Mouse (Mus musculus) WW6 (cell line): ENCODE measurements around the gene Atp6v1e2.

Source experiments
- DNase-seq: peaks from one replicate; pipeline ENCODE4 v3.0.0-alpha.2; 2013; ENCODE audit warnings: low read depth, low spot score

Gene Atp6v1e2

DNA sequence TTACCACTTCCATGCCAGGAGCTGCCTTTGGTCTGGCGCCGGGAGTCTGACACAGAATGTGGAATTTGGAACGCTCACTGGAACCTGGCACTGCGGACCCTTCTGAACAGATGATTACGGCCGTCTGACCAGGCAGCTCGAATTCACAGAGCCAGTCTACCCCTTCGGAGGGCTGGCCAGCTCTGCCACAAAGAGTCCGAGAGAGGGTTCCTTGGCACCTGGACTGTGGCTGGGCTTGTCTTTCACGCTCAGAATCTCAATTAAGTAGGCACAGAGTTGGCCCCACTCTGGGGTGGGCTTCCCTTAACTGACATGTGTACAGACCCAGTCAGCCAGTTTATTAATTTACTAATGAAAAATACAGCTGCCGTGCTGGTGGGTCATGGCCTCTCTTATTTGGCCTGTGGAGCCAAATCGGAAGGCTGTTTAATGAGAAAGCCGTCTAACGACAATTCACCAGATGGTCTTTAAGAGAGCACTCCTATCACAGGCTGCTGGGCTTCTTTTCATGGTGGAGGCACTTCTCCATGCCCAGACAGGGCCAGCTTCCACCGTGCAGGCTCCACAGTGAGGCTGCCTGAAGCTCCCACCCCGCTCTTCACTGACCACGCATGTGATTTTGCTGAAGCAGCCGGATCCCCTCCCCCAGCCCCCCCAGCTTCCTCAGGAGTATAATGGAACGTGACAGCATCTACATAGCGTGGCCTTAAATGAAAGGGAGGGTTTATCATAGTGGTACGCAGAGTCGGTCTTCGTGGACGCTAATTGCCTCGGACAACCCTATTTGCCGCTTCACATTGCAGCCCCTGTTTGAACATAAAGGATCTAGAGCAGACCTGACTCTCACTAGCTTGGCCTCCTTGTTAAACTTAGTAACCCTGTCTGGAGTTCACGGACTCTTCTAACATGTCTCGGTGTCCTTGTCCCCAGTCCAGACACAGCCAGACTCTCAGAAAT is at the start of gene Atp6v1e2:
TSS of gene Atp6v1e2 (minus strand) at position 58 of the 957 bp plus-strand sequence.
- no peak for DNase-seq

DNA sequence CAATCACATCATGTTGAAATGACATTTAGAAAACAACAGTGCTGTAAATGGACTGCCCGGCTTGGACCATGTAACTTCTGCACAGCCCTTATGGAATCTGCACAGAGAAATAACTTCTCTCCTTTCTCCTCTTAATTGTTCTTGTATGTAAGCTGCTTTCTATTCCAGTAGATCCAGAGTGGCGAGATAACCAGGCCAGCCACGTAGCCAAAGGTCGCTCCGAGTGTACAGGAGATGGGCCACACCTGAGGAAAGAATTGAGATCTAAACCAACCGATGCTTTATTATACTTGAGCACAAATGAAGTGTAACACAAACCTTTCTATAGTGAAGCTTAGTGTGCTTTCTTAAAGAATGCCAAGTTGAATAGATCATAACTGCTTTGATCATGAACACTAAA is 49.6 kb upstream of the Atp6v1e2 start:
- no peak for DNase-seq

DNA sequence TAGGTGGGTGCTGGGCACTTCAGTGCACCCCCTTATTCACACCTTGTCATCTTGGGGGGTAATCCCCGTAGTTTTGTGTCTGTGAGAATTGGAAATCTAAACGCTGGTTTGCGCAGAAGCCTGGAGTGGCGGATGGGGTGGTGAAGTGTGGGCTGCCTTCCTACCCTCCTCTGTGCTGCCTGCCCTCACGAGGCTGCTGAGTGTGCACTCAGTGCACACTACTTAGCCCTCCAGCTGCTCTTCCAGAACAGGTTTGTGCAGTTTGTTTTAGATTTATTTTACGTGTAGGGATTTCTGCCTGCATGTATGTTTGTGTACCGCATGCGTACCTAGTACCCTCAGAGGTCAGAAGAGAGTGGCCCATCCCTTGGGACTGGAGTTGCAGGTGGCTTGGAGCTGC is 43.6 kb upstream of the Atp6v1e2 start:
- DNase-seq = no peak

DNA sequence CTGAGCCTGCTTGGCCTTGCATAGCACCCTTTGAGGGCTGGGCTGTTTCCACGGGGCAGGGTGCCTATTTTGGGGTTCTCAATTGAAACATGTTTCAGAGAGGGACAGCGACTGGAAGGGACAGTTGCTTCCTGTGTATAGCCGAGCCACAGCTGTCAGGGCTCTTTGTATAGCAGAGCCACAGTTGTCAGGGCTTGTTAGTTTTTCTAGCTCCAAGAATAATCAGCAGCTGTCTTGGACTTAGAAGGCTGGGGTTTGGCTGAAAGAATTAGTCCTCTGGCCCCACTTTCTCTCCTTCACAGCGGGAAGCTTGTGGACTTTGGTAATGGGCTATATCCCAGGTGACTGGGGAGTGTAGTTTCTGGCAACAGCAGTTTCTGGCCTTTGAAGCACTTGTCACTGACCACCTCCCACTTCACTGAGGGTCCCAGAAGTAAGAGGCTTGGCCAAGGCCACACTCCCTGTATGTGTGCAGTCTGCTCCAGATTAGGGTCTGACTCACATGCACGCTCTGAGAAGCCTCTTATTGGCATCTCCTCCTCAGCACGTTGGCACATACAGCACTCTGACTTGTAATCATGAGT is 41.0 kb upstream of the Atp6v1e2 start:
- no peak for DNase-seq

DNA sequence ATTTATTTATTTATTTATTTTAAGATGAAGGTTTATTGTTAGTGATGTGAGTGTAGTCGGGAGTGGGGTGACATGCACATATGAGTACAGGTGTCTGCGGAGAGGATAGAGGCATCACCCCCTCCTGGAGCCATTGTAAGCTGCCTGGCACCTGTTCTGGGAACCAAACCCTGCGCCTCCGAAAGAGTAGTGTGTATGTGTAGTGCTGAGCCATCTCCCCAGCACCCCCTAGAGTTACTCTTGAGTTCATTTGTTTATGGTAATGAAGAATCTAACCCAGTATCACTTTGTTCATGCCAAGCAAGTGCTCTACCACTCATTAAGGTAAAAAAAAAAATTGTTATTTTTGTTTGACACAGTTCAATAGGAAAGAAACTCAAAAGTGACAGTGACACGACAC is 40.5 kb upstream of the Atp6v1e2 start:
- no peak for DNase-seq

DNA sequence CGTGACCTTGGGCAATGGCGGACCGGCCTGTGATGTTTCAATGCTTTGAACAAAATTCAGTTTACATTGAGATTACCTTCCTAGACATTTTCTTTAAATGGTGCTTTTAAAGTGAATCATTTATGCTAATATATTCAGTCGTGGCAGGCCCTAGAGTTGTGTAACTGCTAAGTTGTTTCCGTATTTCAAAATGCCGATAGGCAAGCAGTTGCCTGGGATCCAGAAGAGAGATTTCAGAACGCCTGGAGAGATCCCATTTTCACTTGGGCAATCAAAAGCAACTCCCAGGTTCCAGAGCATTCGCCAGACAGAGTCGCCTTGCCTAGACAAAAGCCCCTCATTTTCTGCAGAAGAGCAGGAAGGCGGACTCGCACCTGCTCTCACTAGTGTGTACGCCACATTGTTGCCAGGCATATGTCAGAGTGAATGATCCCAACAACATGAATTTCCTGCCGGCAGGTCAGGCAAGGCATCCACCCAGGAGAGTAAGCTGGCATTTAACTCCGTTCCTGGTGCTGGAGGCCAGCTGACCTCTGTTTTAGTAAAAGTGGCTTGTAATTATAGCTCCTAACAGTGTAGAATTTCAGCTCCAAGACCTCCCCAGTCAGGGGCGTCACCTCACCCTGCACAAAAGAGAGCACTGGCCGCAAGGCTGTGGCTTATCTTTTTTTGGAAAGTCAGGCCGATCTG is 38.9 kb upstream of the Atp6v1e2 start:
- no peak for DNase-seq

DNA sequence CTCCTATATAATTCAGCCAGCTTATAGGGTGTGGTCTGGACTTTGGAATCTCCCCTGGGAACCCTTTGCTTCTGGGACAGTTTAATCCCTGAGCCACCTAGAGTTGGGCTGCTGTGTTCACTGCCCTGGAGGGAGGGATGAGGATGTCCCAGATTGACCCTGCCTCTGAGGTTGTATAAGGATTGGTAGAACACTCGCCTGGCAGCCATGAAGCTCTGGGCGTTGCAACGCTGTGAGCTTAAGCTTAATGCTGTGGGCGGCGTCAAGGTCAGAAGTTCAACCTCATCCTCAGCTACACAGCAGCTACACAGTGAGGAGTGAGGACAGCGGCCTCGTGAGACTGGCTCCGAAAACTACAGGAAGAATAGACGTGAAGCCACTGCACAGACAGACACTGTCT is 34.8 kb upstream of the Atp6v1e2 start:
- peak; percentile 26 for DNase-seq

DNA sequence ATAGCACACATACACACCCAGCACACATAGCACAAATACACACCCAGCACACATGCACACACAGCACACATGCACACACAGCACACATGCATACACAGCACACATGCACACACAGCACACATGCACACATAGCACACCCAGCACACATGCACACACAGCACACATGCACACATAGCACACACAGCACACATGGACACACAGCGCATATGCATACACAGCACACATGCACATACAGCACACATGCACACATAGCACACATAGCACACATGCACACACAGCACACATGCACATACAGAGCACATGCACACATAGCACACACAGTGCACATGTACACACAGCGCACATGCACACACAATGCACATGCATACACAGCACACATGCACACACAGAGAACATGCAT is 34.0 kb upstream of the Atp6v1e2 start:
- no peak for DNase-seq

DNA sequence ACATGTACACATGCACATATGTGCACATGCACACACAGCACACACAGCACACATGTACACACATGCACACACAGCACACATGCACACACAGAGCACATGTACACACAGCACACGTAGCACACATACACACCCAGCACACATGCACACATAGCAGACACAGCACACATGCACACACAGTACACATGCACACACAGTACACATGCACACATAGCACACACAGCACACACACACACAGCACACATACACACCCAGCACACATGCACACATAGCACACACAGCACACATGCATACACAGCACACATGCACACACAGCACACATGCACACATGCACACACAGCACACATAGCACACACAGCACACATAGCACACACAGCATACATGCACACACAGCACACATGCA is 33.5 kb upstream of the Atp6v1e2 start:
- no peak for DNase-seq

DNA sequence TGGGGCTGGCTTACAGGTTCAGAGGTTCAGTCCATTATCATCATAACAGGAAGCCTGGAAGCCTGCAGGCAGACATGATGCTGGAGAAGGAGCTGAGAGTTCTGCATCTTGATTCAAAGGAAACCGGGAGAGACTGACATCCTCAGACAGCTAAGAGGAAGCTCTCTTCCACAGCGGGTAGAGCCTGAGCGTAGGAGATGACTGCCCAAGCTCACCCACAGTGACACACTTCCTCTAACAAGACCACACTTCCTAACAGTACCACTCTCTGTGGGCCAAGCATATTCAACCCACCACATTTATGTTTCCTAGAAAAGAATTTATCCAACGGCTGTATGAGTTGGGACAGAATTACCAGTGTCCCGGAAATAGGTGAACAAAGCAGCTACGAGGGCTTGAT is 30.8 kb upstream of the Atp6v1e2 start:
- DNase-seq = no peak

DNA sequence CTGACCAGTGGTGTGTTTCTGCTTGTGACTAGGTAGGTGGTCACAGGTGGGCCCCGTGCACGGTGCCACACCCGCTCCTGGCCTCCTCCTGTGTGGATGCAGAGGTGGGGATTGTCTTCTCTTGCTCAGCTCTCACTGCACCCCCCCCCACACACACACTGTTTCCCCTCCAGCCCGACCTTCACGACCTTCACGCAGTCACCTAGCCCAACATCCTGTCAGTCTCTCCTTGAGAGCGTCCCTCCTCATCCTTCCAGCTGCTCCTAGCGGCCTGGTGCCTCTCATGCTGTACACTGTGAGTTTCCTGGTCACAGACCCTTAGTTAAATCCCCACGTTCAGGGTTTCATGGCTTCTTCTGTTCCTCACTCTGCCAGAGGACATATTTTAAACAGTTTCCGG is 28.7 kb upstream of the Atp6v1e2 start:
- DNase-seq = no peak

DNA sequence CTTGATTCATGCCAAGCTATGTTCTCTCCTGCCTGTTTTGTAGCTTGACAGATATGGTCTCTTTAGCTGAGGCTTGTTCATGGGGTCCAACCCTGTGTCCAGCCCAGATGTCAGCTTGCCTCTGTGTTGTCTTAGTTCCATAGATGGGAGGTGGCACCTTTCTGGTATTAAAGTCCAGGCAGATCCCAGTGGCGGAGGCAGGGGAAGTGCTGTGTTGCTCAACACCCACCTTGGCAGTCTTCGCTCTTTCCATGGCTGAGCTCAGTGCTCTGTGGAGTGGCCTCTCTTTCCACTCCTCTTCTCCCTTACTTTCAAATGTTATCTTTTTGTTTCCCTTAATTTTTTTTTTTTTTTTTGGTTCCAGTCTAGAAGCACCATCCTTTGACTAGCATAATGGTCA is 25.4 kb upstream of the Atp6v1e2 start:
- DNase-seq = no peak

DNA sequence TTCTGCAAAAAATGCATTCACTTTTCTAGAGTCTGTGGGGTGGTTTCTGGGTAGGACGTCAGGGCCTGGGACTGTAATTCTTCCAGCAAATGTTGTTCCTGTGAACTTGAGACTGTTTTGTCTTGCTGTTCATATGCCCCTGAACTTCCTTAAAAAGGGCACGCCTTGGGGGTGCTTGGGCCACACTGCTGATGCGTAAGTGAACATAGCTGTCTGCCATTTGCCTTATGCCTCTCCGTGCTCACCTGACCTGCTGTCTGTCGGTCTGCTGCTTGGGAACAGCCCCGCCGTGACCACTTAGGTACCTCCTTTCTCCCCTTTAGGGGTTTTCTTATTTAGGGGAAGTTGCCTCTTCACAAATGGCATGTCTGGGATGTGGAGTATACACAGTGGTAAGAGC is 24.2 kb upstream of the Atp6v1e2 start:
- no peak for DNase-seq

DNA sequence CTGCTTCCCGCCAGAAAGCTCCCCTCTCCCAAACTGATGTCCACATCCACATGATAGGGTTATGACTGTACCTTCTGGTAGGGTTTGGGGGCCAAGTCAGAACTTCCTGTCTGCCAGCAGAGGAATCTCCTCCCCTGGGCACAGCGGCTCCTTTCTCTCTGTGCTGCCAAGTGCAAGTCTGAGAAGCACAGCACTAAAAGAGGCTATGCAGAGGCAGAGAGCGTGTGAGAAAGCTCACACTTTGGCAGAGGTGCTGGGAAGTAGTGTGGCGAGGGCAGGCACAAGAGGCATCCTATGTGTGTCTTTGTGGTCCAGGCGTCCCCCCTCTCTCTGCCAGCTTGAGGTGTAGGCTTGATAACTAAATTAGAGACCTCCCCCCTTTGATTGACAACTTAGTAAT is 23.3 kb upstream of the Atp6v1e2 start:
- DNase-seq = no peak

DNA sequence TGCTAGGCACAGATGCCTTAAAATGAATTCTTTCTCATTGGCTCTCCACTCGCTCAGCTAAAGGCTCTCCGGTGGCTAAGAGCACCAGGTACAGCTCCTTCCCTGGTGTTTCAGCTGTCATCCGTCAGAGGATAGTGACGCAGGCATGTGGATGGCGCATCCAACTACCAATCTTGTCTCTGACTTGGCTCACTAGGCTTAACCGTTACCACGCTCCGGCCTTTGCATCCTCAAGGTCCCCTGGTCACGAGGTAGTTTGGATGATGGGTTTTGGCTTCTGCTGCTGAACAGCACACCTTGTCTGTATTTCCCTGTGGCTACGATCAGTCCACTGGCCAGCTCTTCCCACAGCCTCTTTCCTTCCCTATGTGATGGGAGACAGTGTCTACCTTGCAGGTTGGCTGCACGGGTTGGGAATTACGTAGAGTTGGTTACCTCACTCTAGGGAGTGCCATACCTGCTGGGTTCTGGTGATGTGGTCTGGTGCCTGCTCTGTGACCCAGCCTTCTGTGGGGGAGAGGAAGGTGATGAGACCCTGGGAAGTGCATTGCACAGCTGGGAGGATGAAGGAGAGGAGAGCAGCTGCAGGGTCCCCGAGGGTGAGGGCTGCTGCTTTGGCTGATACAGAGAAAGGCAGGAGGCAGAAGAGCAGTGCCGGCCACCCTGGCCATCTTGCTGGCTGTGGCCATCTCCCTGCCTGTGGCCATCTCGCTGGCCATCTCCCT is 22.5 kb upstream of the Atp6v1e2 start:
- DNase-seq = no peak

DNA sequence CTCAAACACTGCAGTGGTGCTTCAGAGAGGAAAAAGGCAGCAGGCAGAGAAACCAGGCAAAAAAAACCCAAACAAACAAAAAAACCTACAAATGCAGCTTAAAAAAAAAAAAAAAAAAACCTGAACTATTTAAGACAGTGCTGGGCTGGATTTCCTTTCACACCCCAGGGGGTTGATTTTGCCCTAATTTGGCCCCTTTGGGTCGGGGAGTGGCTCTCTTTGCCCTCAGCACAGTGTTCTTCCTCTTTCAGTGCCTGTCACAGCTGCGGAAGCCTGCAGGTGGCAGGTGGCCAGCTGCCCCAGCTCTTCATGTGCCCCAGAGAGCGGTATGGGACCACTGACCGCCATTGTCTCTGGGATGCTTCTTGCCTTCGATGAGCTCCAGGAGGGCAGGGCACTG is 21.9 kb upstream of the Atp6v1e2 start:
- no peak for DNase-seq

DNA sequence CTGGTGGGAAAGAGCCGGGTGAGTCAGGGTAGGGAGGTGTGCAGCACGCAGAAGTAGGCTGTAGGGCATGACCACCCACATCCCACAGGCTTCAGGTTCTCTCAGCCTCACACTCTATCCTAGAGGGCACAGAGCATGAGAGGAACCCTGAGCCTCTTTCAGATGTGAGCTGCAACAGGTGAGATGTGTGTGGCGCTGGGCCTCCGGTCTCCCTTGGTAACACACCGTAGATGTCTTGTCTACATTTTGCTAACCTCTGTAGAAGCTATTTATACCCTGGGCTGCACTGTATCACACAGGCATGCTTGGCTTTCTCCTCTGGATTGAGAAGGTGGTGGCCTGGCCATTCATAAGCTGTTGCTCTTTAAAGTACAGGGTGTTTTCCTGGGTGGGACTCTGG is 20.9 kb upstream of the Atp6v1e2 start:
- DNase-seq = no peak

DNA sequence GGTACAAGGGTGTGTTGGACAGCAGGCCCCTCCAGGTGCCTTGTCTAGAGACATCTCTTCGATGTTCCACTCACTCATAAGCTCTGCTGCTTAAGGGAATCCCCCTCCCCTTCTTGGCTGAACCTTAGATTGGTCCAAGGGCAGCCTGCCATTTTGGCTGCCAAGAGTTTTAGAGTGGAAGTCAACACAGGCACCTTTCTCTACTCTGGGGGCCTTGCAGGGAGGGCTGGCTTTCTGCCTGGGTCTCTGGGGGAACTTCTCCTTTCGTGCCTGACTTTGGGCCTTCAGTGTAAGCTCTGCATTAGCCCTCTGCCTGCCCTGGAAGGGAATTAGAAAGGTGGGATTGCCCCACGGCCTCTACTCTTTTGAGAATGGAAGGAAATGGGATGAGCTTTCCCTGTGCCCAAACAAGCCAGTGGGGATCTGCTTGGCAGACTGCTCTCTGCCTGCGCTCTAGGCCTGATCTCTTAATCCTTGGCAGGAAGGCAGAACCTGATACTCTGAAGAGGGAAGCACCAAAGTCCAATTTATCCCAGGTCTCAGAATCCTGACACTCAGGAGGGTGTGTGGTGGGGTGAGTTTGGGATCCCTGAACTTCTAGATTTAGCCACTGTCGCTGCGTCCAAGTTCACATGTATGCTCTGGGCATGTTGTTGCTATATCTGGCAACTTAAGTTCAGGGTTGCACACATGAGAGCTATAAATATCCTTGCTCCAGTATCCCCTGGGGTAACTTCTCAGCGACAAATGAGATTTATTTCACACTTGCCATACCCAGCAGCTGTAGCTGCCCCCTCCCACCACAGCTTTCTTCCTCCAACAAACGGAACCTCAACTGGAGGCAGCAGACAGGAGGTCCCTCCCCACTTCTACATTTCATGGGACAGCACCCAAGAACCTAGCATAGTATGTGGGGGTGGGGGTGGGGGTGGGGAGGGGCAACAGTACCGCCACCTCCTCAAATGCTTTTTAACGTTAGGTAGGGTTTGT is 20.1 kb upstream of the Atp6v1e2 start:
- DNase-seq = no peak

DNA sequence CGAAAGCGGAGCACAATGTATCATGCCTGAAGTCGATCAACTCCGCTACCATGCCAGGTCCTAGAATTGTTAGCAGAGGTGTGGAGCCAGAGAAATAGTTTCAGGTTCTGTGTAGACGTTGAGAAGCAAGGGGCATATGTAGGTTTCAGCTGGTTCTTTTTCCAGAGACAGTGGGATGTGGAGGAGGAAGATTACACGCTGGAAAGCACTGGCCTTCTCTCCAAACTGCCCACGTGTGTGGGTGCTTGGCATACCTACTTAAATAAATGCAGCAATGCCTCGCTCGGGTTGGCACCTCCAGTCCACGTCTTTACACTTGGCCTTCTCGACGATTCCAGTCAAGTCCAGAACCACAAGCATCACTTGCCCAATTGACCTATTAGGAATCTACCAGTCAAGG is 19.4 kb upstream of the Atp6v1e2 start:
- DNase-seq = no peak

DNA sequence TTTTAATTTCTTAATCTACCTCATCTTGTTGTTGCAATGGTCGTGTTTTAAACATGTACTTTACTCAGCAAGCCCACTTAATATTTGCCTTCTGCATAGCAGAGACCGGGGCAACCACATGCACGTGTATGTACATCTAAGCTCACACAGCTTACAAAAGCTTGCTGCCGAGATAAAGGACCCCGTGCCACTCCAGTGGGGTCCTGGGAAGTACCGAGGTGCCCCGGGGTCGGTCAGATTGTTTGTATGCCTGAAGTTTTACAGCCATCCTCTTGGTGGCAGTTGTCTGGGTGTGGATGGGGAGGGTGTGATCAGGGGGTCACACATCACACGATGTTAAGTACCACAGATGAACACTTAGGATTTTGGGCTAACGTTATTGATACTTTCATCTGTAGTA is 18.3 kb upstream of the Atp6v1e2 start:
- DNase-seq = no peak

DNA sequence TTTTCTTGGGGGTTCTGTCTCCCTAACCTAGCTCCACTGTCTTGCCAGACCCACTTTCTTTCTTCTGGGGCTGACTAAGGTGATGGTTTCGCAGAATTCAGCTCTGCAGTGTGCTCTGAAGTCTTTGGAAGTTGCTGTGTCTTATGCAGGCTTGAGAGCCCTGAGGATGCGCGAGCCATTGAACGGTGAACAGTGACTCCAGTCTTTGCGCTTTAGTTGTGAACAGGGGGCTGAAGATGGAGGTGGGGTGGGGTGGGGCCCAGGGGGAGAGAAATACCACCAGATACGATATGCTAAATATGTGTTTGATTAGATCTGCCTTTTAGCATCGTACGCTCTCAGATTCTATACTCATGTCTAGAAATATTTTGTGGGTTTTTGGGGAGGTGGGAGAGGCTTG is 17.4 kb upstream of the Atp6v1e2 start:
- DNase-seq = no peak
